Mouse (Mus musculus): ENCODE measurements at regions not wholly inside any gene's neighbourhood (a gene's known extent, or its start where the extent isn't known, plus 50 kb on each side); places are given as distances from the start of the nearest gene placed in this dataset.

- DNase-seq: no peak
Measured at GRCm38 (mm10) chr12:25378036-25378645, 281.2 kb upstream of the Id2 start.

DNA sequence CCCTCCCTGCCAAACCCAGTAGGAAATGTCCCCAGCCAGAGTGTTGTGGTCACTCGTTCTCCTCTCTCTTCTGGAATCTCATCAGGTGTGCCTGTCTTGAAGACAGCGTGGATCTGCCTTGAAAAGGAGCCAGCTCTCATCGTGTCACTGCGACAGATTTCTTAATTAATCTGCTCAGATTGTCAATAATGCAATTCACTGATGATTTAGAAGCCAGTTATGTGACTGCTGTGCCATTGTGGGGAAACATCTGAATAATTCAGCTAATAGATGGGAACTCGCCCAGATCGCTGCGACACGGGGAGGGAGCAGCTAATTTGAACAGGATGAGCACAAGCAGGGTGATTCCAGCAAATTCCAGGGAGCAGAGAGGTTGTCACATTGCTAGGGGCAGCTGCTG, 279.5 kb upstream of the Id2 start:
- DNase-seq: no peak

DNA sequence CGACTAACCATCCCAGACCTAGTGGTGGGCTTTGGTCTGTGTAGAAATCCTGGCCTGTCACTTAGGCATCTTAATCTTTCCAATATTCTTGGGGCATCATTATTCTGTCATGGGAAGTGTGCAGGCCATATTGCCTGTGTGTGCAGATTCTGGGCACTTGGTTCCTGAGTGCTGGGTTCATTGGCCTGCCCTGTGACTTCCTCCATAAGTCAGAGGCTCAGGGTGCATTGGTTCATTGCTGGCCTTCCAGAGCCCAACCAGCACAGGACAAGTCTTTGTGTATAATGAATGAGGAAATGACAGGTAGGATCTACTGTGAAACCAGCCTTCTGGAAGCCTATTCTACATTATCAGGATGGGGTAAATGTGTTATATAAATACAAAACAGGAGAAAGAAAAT, 270.6 kb upstream of the Id2 start:
- DNase-seq: no peak

DNA sequence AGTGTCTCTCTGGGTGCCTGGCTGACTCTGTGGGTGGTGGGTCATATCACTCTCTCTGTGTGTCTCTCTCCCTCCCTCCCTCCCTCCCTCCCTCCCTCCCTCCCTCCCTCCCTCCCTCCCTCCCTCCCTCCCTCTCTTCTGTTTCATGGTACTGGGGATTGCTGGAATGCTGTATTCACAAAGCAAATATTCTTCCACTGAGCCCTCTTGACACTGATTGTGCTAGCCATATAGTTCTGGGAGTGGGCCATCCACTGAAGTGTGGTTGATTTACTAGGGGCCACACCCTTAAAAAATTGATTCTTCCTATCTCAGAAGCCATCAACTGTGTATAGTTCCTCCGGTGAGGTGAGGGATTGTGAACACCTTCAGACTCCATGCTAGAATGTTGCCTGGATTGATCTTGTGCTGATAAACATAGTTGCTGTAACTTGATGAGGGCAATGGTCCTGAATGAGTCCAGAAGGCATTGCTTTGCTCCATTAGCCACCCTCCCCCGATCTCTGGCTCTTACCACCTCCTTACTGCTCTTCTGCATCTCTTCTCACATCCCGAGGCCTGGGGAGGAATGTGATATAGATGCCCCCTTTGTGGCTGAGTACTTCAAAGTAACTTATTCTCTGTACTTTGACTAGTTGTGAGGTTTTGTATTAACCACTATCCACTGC, 268.8 kb upstream of the Id2 start:
- no peak for DNase-seq

- DNase-seq: no peak
Measured at GRCm38 (mm10) chr12:25364966-25365568, 268.1 kb upstream of the Id2 start.

GRCm38 (mm10) chr12:25363839-25364238, 266.9 kb upstream of the Id2 start:
- DNase-seq: no peak

- DNase-seq: no peak
Measured at GRCm38 (mm10) chr12:25363341-25363740, 266.4 kb upstream of the Id2 start.

DNA sequence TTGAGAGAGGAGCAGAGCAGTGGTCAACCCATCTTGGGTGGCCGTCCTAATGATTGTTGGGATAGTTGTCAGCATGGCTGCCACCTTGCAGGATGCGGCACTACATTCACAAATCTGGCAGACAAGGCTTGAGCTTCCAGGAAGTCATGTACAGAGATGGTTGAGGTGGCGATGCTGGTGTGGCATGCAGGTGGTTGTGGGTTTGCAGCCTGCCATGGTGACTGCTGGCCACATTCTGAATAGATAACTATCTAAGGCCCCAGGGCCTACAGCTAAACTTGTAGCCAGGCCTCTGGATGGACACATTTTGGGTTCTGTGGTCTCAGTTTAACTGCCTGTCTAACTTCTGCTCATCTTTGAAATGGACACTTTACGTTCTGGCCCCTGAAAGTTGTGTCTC, 265.8 kb upstream of the Id2 start:
- DNase-seq: no peak

DNA sequence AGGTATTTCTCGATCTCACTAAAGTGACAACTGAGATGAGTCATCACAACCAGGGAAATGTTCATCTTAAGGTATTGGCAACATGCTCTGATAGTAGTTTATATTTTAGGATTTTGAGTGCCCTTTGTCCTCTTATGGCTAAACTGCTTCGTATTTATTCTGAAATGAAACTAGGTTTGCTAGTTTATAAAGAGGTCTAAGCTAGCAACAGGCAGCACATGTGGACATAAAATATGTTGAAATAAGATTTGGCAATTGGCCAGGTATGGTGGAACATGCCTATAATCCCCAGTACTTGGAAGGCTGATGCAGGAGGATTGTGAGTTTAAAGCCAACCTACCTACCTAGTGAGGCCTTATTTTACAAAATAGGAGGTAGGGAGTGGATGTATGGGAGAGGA, 263.8 kb upstream of the Id2 start:
- DNase-seq: no peak

DNA sequence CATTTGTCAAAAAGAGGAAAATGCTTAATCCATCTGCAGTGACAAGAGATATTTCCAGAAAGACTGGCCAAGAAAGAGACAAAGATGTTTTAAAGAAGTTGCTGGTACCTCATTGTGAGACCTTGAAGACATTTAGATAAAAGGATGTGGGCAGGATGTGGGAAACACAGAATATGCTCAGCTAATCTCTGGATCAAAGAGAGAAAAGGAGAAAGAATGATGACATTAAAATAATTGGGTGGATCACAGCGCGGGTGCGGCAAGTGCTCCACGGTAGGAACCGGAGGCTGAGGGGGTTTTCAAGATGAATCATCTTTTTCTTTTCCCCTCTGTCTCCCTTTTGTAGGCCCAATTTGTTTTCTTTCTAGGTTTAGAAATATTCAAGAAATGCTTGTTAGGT, 263.0 kb upstream of the Id2 start:
- no peak for DNase-seq

GRCm38 (mm10) chr12:25358846-25359525, 262.0 kb upstream of the Id2 start:
- no peak for DNase-seq

DNA sequence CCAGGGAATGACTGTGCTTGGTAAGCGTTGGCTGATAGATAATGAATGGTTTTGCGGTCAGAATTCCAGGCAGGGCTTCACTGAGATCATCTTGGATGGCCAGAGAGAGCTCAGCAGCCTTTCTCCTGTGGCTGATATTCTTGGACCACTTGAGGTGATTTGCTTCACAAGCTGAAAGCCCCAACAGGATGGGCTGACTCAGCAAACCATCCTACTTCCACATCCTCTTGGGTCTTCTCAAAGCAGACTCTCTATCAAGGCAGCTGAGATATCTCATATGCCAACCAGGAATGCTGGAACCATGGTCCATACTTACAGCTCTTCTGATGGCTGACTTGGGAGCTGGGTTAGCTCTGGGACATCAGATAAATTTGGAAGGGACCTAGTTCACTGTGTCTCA, 259.8 kb upstream of the Id2 start:
- DNase-seq: no peak

- DNase-seq: no peak
Measured at GRCm38 (mm10) chr12:25355217-25355616, 258.3 kb upstream of the Id2 start.

GRCm38 (mm10) chr12:25353402-25353896, 256.5 kb upstream of the Id2 start:
- DNase-seq: no peak

- no peak for DNase-seq
Measured at GRCm38 (mm10) chr12:25352160-25352559, 255.2 kb upstream of the Id2 start.

DNA sequence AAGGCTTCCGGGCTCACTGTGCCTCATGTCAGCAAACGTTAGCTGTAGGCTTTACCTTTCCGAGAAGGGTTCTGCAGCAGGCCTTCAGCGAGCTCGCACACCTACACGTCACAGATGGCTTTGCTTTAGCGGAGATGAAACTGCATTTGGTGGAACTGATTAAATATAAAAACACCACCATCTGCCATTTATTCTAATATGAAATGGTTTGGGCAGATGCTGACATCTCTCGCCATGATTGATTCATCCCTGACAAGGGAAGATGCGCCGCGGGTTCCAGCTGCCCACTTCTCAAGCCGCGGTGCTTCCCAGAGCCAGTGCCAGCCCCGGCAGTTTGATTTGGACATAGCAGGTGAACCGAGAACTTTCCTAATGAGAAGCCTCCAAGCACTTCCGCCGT, 247.4 kb upstream of the Id2 start:
- no peak for DNase-seq

DNA sequence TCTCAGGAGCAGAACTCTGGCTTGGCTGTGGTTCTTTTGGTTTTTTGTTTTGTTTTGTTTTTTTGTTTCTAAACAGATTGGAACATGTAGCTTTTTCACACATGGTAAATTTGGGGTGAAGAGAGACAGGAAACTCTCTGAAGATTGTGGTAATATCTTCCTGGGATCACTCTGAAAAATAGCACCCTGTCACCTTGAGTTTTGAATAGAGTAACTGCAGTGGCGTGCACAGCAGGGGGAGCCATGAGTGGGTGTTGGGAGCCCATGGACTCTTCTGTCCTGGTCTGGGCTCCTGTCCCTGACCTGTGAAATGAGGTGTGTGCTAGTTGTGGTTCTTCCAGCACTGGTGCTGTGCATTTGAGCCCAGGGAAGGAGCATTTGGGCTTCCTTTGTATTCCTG, 241.8 kb upstream of the Id2 start:
- no peak for DNase-seq

GRCm38 (mm10) chr12:25335930-25336329, 239.0 kb upstream of the Id2 start:
- no peak for DNase-seq

GRCm38 (mm10) chr12:25335069-25335468, 238.1 kb upstream of the Id2 start:
- no peak for DNase-seq

DNA sequence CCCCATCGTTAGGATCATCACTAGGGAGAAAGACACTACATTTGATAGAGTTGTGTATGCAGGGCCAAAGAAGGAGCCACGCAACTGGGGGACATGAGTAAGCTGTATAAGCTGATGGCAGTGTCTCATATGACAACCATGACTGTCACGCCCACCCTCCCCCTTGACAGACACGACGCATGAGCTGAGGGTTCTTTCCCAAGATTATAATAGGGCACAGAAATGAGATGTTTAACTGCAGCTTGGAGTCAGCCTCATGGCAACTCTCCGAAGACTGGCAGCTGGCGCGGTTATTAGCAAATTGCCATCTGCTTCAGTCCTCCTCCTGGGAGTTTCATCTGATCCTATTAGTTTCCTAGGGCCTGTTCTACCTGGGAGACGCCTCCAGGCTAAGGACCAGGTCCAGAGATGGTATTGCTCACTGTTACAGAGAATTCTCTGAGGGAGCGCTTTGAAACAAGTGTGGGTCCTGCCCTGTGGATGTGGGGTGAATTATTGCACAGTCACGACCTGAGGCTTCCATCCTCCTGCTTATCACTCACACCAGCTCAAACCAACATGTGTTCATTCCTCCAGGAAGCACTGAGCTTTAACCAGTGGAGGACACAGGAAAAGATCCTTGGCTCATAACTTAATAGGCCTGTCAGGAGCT, 235.6 kb upstream of the Id2 start:
- no peak for DNase-seq

DNA sequence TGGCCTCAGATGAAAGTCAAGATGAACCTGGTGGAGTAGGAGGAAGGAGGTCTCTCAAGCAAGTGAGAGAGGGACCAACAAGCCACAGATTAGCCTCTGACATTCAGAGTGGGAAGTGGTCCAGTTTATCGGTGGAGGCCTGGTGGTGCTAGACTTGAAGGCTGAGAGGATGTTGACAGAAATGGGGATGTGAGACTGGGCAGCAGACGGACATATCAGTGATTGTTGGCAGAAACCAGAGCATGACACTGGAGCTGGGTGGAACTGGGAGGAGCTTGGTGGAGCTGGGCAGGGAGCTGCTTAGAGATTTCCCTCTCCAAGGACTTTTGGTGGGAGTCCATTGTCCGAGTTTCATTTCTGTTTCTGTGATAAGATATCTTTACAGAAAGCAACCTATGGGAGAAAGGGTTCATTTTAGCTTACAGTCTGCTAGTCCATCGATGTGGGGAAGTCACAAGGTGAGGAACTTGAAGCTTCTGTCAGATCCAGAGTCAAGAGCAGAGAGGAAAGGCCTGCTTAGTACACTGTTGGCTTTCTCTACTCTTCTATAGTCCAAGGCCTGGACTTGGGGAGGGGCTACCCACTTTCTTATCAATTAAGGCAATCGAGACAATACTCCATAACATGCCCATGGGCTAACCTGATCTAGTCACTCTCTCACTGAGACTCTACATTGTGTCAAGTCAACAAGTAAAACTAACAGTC, 233.2 kb upstream of the Id2 start:
- no peak for DNase-seq

DNA sequence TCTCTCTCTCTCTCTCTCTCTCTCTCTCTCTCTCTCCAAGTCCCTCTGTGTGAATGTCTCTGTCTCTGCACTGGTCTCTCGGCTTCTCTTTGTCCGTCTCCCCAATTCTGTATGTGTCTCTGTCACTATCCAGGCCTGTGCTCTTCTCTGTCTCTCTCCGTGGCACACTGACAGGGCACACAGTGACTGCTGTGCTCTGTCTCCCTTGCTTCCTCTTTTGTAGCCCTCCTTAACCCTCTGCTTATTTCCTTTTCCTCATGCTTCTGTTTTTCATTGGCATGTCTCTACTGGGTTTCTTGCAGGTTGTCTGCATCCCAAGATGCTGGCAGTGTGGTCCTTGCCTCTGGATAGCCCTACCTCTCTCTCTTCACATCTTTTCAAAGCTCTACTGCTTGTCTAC, 229.0 kb upstream of the Id2 start:
- no peak for DNase-seq

DNA sequence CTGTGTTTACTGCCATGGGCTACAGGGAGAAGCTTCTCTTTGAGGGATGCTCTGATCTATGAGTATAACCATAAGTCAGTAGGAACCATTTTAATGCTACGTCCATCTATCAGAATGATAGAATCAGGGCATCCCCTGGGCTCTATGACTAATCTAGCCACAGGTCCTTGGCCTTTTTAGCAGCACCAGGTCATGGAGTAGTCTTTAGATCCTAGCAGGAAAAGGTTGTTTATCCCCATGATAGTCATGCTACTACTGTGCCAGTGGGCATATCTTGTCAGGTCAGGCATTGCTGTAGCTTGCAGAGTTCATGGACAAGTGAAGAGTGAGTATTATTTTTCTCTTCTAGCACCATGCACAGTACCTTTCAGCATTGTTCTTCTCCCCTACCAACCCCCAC, 226.2 kb upstream of the Id2 start:
- no peak for DNase-seq

Data from cerebellum, adult 11 months (tissue).